Mouse (Mus musculus): ENCODE measurements around the gene Zfp1. TPM values are rescaled to one million over a fixed set of nuclear protein-coding genes. Genes with fewer than 3 reads are reported as not detected.

Gene Zfp1
- total RNA-seq, 2 experiments from 2014 or later, result 5.3 to 8.3 TPM

- no peak for ATAC-seq (ENCODE audit: poor library complexity, severe bottlenecking)
These were observed 18.4 kb upstream of the Zfp1 start for GRCm38 (mm10) chr8:111624853-111625221.

GRCm38 (mm10) chr8:111625694-111626527 is 17.3 kb upstream of the Zfp1 start:
- peak; percentile 75 for ATAC-seq (ENCODE audit: poor library complexity, severe bottlenecking)

- ATAC-seq (ENCODE audit: poor library complexity, severe bottlenecking), result no peak
These were observed 16.7 kb upstream of the Zfp1 start for GRCm38 (mm10) chr8:111626528-111626820.

- no peak for ATAC-seq (ENCODE audit: poor library complexity, severe bottlenecking)
These were observed 16.3 kb upstream of the Zfp1 start for GRCm38 (mm10) chr8:111626933-111627332.

GRCm38 (mm10) chr8:111627923-111628322 is 15.3 kb upstream of the Zfp1 start:
- no peak for ATAC-seq (ENCODE audit: poor library complexity, severe bottlenecking)

- ATAC-seq (ENCODE audit: poor library complexity, severe bottlenecking), result no peak
These were observed 14.8 kb upstream of the Zfp1 start for GRCm38 (mm10) chr8:111628401-111628800.

- 0 out of 2 replicates have a peak, but pooled peaks have one; percentile 8 for ATAC-seq (ENCODE audit: poor library complexity, severe bottlenecking)
These were observed 14.2 kb upstream of the Zfp1 start for GRCm38 (mm10) chr8:111628894-111629501.

GRCm38 (mm10) chr8:111630105-111630521 is 13.1 kb upstream of the Zfp1 start, which contains the start of gene Ldhd:
Gene Ldhd, minus strand, starts transcription at chr8:111630374.
- ATAC-seq (ENCODE audit: poor library complexity, severe bottlenecking), result peak; percentile 70

- no peak for ATAC-seq (ENCODE audit: poor library complexity, severe bottlenecking)
These were observed 11.6 kb upstream of the Zfp1 start for GRCm38 (mm10) chr8:111631589-111631988.

- ATAC-seq (ENCODE audit: poor library complexity, severe bottlenecking), result no peak
These were observed 10.2 kb upstream of the Zfp1 start for GRCm38 (mm10) chr8:111632976-111633375.

GRCm38 (mm10) chr8:111638086-111638485 is 5.1 kb upstream of the Zfp1 start:
- no peak for ATAC-seq (ENCODE audit: poor library complexity, severe bottlenecking)

GRCm38 (mm10) chr8:111641064-111641463 is 2.1 kb upstream of the Zfp1 start:
- no peak for ATAC-seq (ENCODE audit: poor library complexity, severe bottlenecking)

GRCm38 (mm10) chr8:111642496-111642895 is 705 bp upstream of the Zfp1 start:
- ATAC-seq (ENCODE audit: poor library complexity, severe bottlenecking), result peak; percentile 8; the same call in 1 of the 2 replicates

- ATAC-seq (ENCODE audit: poor library complexity, severe bottlenecking), result peak; percentile 28
These were observed 300 bp upstream of the Zfp1 start for GRCm38 (mm10) chr8:111642939-111643263.

- peak; percentile 39 for ATAC-seq (ENCODE audit: poor library complexity, severe bottlenecking)
These were observed 1.3 kb downstream of the Zfp1 start for GRCm38 (mm10) chr8:111644286-111645051.

GRCm38 (mm10) chr8:111645715-111646114 is 2.5 kb downstream of the Zfp1 start:
- ATAC-seq (ENCODE audit: poor library complexity, severe bottlenecking), result no peak

GRCm38 (mm10) chr8:111648834-111649233 is 5.6 kb downstream of the Zfp1 start:
- no peak for ATAC-seq (ENCODE audit: poor library complexity, severe bottlenecking)

- no peak for ATAC-seq (ENCODE audit: poor library complexity, severe bottlenecking)
These were observed 7.5 kb downstream of the Zfp1 start for GRCm38 (mm10) chr8:111650651-111651050.

- ATAC-seq (ENCODE audit: poor library complexity, severe bottlenecking), result no peak
These were observed 10.3 kb downstream of the Zfp1 start for GRCm38 (mm10) chr8:111653524-111653923.

GRCm38 (mm10) chr8:111657312-111657854 is 14.2 kb downstream of the Zfp1 start:
- ATAC-seq (ENCODE audit: poor library complexity, severe bottlenecking), result no peak

- ATAC-seq (ENCODE audit: poor library complexity, severe bottlenecking), result peak; percentile 58
These were observed 15.7 kb downstream of the Zfp1 start for GRCm38 (mm10) chr8:111658819-111659423.
